Comparison of ENCODE assay signal across 8 mouse cellular contexts in genomic region chr14:36652982-36653557, GRCm38 (mm10).
DNase-seq lines count a peak whose midpoint lies in the region; ATAC-seq lines count a peak whose summit lies in the region.

No protein-coding gene starts in this region.

- no peaks in the 10 kb centered on the region for H3K27me3 ChIP-seq in heart, embryonic 10.5 days (ENCODE audit: insufficient read depth, poor library complexity, severe bottlenecking)
- no peaks in the 10 kb centered on the region for H3K27me3 ChIP-seq in hindbrain, embryonic 12.5 days
- H3K27me3 ChIP-seq in midbrain, embryonic 16.5 days (ENCODE audit: control insufficient read depth, insufficient read depth, low read depth, low read length), result no peaks in the 10 kb centered on the region

- intact Hi-C loops in heart, postnatal 25 days (cut with DNase I), result no loop called here

- H3K36me3 ChIP-seq in heart, embryonic 10.5 days, result no peaks in the 10 kb centered on the region
- H3K36me3 ChIP-seq in hindbrain, embryonic 12.5 days, result no peaks in the 10 kb centered on the region
- no peaks in the 10 kb centered on the region for H3K36me3 ChIP-seq in midbrain, embryonic 16.5 days (ENCODE audit: control insufficient read depth, insufficient read depth, low read length)

- H3K9ac ChIP-seq in hindbrain, embryonic 12.5 days, result no peak overlapping the region
- no peak overlapping the region for H3K9ac ChIP-seq in midbrain, embryonic 16.5 days (ENCODE audit: low read depth, low read length)

- WGBS in heart, embryonic 10.5 days, result 18% methylated on average over 6 of the region's 6 CpGs
- 9% methylated on average over 6 of the region's 6 CpGs for WGBS in hindbrain, embryonic 12.5 days
- 1% methylated on average over 6 of the region's 6 CpGs for WGBS in midbrain, embryonic 16.5 days

- H3K4me2 ChIP-seq in hindbrain, embryonic 12.5 days (replicated peaks), result no peak overlapping the region
- H3K4me2 ChIP-seq in midbrain, embryonic 16.5 days (ENCODE audit: low read length), result no peak overlapping the region

- peak overlapping the region; percentile 42; the same call in 1 of the 2 replicates for H3K27ac ChIP-seq in heart, embryonic 10.5 days
- peak overlapping the region; percentile 71 for H3K27ac ChIP-seq in hindbrain, embryonic 12.5 days
- H3K27ac ChIP-seq in midbrain, embryonic 16.5 days (ENCODE audit: low read length), result peak overlapping the region; percentile 3; the same call in 1 of the 2 replicates

- H3K4me3 ChIP-seq in heart, embryonic 10.5 days, result no peak overlapping the region
- H3K4me3 ChIP-seq in hindbrain, embryonic 12.5 days, result no peak overlapping the region
- H3K4me3 ChIP-seq in midbrain, embryonic 16.5 days (ENCODE audit: low read depth, low read length), result no peak overlapping the region

- DNase-seq in heart, embryonic 10.5 days (ENCODE audit: low spot score), result no peak
- no peak for DNase-seq in heart, postnatal 25 days (ENCODE audit: low spot score)
- peak; percentile 4 for DNase-seq in cerebellum, adult 8-10 months
- DNase-seq in spleen, postnatal 36 days (ENCODE audit: low spot score in 2 of 2), result no peak
- DNase-seq in MN1 (ENCODE audit: low spot score), result no peak
- DNase-seq in adrenal gland, adult 2 months, result no peak

- H3K9me3 ChIP-seq in heart, embryonic 10.5 days, result no peaks in the 10 kb centered on the region
- H3K9me3 ChIP-seq in hindbrain, embryonic 12.5 days (replicated peaks), result no peaks in the 10 kb centered on the region
- no peaks in the 10 kb centered on the region for H3K9me3 ChIP-seq in midbrain, embryonic 16.5 days (replicated peaks; ENCODE audit: control insufficient read depth, low read length, poor library complexity, severe bottlenecking)

- peaks cover 21% of the 10 kb centered on the region; the same call in 1 of the 2 replicates for H3K4me1 ChIP-seq in heart, embryonic 10.5 days
- peaks cover 8% of the 10 kb centered on the region for H3K4me1 ChIP-seq in hindbrain, embryonic 12.5 days
- H3K4me1 ChIP-seq in midbrain, embryonic 16.5 days (ENCODE audit: control insufficient read depth, insufficient read depth, low read length), result no peaks in the 10 kb centered on the region

- peak; percentile 97 for ATAC-seq in hindbrain, embryonic 12.5 days (ENCODE audit: low FRiP score)
- ATAC-seq in midbrain, embryonic 16.5 days, result peak; percentile 98

Comparison
In these comparisons a context has a peak if more than half of its experiments do, and no peak if none do; other contexts are left out.
1. H3K27ac ChIP-seq: peak in every context shown above with its lines; median percentile 71 in hindbrain, embryonic 12.5 days; 42 in heart, embryonic 10.5 days; 3 in midbrain, embryonic 16.5 days.